Comparison of ENCODE assay signal across 7 mouse cellular contexts in genomic region chr7:73391518-73392321, GRCm38 (mm10). TPM values are rescaled to one million over a fixed set of nuclear protein-coding genes. Genes with fewer than 3 reads are reported as not detected.
DNase-seq lines count a peak whose midpoint lies in the region; ATAC-seq and TF ChIP-seq lines count a peak whose summit lies in the region.

No protein-coding gene starts in this region.

- H3K9ac ChIP-seq in heart, embryonic 15.5 days: peak overlapping the region; percentile 68
- peak overlapping the region; percentile 90 for H3K9ac ChIP-seq in limb, embryonic 12.5 days (replicated peaks)
- H3K9ac ChIP-seq in midbrain, embryonic 16.5 days (ENCODE audit: low read depth, low read length): peak overlapping the region; percentile 73

- H3K9me3 ChIP-seq in heart, embryonic 15.5 days (replicated peaks): no peaks in the 10 kb centered on the region
- no peaks in the 10 kb centered on the region for H3K9me3 ChIP-seq in limb, embryonic 12.5 days
- H3K9me3 ChIP-seq in midbrain, embryonic 16.5 days (replicated peaks; ENCODE audit: control insufficient read depth, low read length, poor library complexity, severe bottlenecking): no peaks in the 10 kb centered on the region

- no peak overlapping the region for H3K27ac ChIP-seq in thymus, adult 2 months (ENCODE audit: control insufficient read depth, insufficient read depth, low read length)
- peak overlapping the region; percentile 79 for H3K27ac ChIP-seq in heart, embryonic 15.5 days
- peak overlapping the region; percentile 99 for H3K27ac ChIP-seq in limb, embryonic 12.5 days
- H3K27ac ChIP-seq in midbrain, embryonic 16.5 days (ENCODE audit: low read length): peak overlapping the region; percentile 85

- 5% methylated on average over 39 of the region's 39 CpGs for WGBS in thymus, adult 2 months
- 1% methylated on average over 39 of the region's 39 CpGs for WGBS in heart, embryonic 15.5 days
- under 1% methylated on average over 39 of the region's 39 CpGs for WGBS in limb, embryonic 12.5 days
- 2% methylated on average over 39 of the region's 39 CpGs for WGBS in midbrain, embryonic 16.5 days

- peak overlapping the region; percentile 7; the same call in 1 of the 2 replicates for H3K4me3 ChIP-seq in thymus, adult 2 months (ENCODE audit: control insufficient read depth, insufficient read depth, low read length)
- H3K4me3 ChIP-seq in heart, embryonic 15.5 days: peak overlapping the region; percentile 74
- H3K4me3 ChIP-seq in limb, embryonic 12.5 days (replicated peaks): peak overlapping the region; percentile 88
- H3K4me3 ChIP-seq in midbrain, embryonic 16.5 days (ENCODE audit: low read depth, low read length): peak overlapping the region; percentile 61

- ATAC-seq in heart, embryonic 15.5 days (replicated peaks; ENCODE audit: insufficient number of reproducible peaks, insufficient read depth, low FRiP score, low read depth): peak; percentile 19; the same call in 1 of the 2 replicates
- ATAC-seq in limb, embryonic 12.5 days (ENCODE audit: insufficient number of reproducible peaks, insufficient read depth, low FRiP score, low TSS enrichment, low read depth): peak; percentile 33; the same call in 1 of the 2 replicates
- 0 out of 2 replicates have a peak, but pooled peaks have one; percentile 10 for ATAC-seq in midbrain, embryonic 16.5 days

- no peaks in the 10 kb centered on the region for H3K36me3 ChIP-seq in thymus, adult 2 months (ENCODE audit: control insufficient read depth, insufficient read depth, low read length)
- H3K36me3 ChIP-seq in heart, embryonic 15.5 days: no peaks in the 10 kb centered on the region
- peaks cover 10% of the 10 kb centered on the region; the same call in 1 of the 2 replicates for H3K36me3 ChIP-seq in limb, embryonic 12.5 days
- no peaks in the 10 kb centered on the region for H3K36me3 ChIP-seq in midbrain, embryonic 16.5 days (ENCODE audit: control insufficient read depth, insufficient read depth, low read length)

- no peaks in the 10 kb centered on the region for H3K4me1 ChIP-seq in thymus, adult 2 months (replicated peaks; ENCODE audit: control insufficient read depth, insufficient read depth, low read length)
- peaks cover 25% of the 10 kb centered on the region for H3K4me1 ChIP-seq in heart, embryonic 15.5 days (replicated peaks)
- H3K4me1 ChIP-seq in limb, embryonic 12.5 days (replicated peaks): peaks cover 55% of the 10 kb centered on the region
- peaks cover 40% of the 10 kb centered on the region for H3K4me1 ChIP-seq in midbrain, embryonic 16.5 days (ENCODE audit: control insufficient read depth, insufficient read depth, low read length)

- H3K27me3 ChIP-seq in thymus, adult 2 months (ENCODE audit: control insufficient read depth, insufficient read depth, low read length): peaks cover 10% of the 10 kb centered on the region
- H3K27me3 ChIP-seq in heart, embryonic 15.5 days: peaks cover 42% of the 10 kb centered on the region
- no peaks in the 10 kb centered on the region for H3K27me3 ChIP-seq in limb, embryonic 12.5 days
- H3K27me3 ChIP-seq in midbrain, embryonic 16.5 days (ENCODE audit: control insufficient read depth, insufficient read depth, low read depth, low read length): no peaks in the 10 kb centered on the region

- peak overlapping the region; percentile 94 for H3K4me2 ChIP-seq in heart, embryonic 15.5 days
- peak overlapping the region; percentile 79 for H3K4me2 ChIP-seq in limb, embryonic 12.5 days
- H3K4me2 ChIP-seq in midbrain, embryonic 16.5 days (ENCODE audit: low read length): peak overlapping the region; percentile 92

- TF ChIP-seq CTCF in thymus, adult 2 months (IDR thresholded peaks at IDR 0.05; ENCODE audit: borderline replicate concordance, control insufficient read depth, extremely low read depth, insufficient read depth, low read length, poor library complexity): no peak

- no peak for TF ChIP-seq POLR2A in thymus, adult 2 months (IDR thresholded peaks at IDR 0.05; ENCODE audit: control insufficient read depth, extremely low read depth, insufficient read depth, low read length, poor library complexity)

- DNase-seq in thymus, adult 2 months: no peak
- no peak for DNase-seq in thymus, postnatal 25 days
- peak; percentile 73 for DNase-seq in embryo, embryonic 9.5 days (ENCODE audit: extremely low spot score)
- DNase-seq in B cell, adult 2 months: no peak

RNA-seq across cellular contexts. Expression of gene Rgma, which starts 16.4 kb away (rescaled TPM):
- 13.3 and 13.4 TPM in 2 replicates for polyA plus RNA-seq in thymus, adult 2 months (2012; rRNA removed)
- polyA plus RNA-seq in heart, embryonic 15.5 days (2015; fragmentation: Nextera tagmentation; extraction: Ambion mirVana): 3.3 and 5.9 TPM in 2 replicates
- 24.1 and 26.7 TPM in 2 replicates for polyA plus RNA-seq in limb, embryonic 12.5 days (2016; fragmentation: Nextera tagmentation; extraction: Ambion mirVana)
- polyA plus RNA-seq in midbrain, embryonic 16.5 days (2015; fragmentation: Nextera tagmentation; extraction: Ambion mirVana): 38.4 and 38.6 TPM in 2 replicates

Comparison
In these comparisons a context has a peak if more than half of its experiments do, and no peak if none do; other contexts are left out.
1. H3K4me3 ChIP-seq: peak in every context shown above with its lines; median percentile 88 in limb, embryonic 12.5 days; 74 in heart, embryonic 15.5 days; 61 in midbrain, embryonic 16.5 days; 7 in thymus, adult 2 months.